24 mouse cellular contexts compared by ENCODE assay signal in the genomic region with DNA sequence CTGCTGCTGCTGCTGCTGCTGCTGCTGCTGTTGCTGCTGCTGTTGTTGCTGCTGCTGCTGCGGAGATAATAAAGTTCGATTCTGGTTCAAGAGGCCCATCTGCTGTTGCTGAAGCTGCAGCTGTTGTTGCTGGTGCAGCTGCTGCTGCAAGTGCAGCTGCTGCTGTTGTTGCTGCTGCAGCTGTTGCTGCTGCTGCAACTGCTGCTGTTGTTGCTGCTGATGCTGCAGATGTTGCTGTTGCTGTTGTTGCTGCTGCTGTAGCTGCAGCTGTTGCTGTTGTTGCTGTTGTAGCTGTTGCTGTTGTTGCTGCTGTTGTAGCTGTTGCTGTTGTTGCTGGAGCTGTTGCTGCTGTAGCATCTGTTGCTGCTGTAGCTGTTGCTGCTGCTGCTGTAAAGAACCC. TPM values are rescaled to one million over a fixed set of nuclear protein-coding genes. Genes with fewer than 3 reads are reported as not detected.
"Had no signal": no experiment of that assay in that cellular context is flagged by ENCODE, and none has a peak within 500 bp of the region (broad histone marks: within the 10 kb centered on the region; RNA-seq: fewer than 3 reads in every experiment).

No protein-coding gene starts in this region.

- H3K4me1 ChIP-seq: heart, embryonic 13.5 days; heart, embryonic 15.5 days; hindbrain, embryonic 13.5 days; hindbrain, embryonic 15.5 days; limb, embryonic 13.5 days; limb, embryonic 15.5 days had no signal

- H3K27ac ChIP-seq: heart, adult 2 months; heart, embryonic 13.5 days; heart, embryonic 15.5 days; hindbrain, embryonic 13.5 days; hindbrain, embryonic 15.5 days; hindbrain, postnatal 0 days; limb, embryonic 13.5 days; limb, embryonic 15.5 days; liver, embryonic 15.5 days had no signal

- H3K4me3 ChIP-seq: heart, adult 2 months; heart, embryonic 13.5 days; heart, embryonic 15.5 days; hindbrain, embryonic 13.5 days; hindbrain, embryonic 15.5 days; limb, embryonic 13.5 days; limb, embryonic 15.5 days; liver, embryonic 13.5 days; liver, embryonic 15.5 days had no signal

- DNase-seq: gastrocnemius, postnatal 36 days; heart, adult 2 months; heart, postnatal 14 days; heart, postnatal 36 days; kidney, adult 11 months; kidney, adult 8-10 months; kidney, postnatal 10 days; kidney, postnatal 4 days; layer of hippocampus, adult 9-11 months; layer of hippocampus, postnatal 36 days; left cerebral cortex, postnatal 4 days; liver, embryonic 13.5 days had no signal

- H3K27me3 ChIP-seq: heart, embryonic 13.5 days; heart, embryonic 15.5 days; hindbrain, embryonic 13.5 days; hindbrain, embryonic 15.5 days; limb, embryonic 13.5 days; limb, embryonic 15.5 days; liver, embryonic 13.5 days; liver, embryonic 15.5 days had no signal

- ATAC-seq: hindbrain, postnatal 0 days had no signal

- H3K4me2 ChIP-seq: heart, embryonic 11.5 days; heart, embryonic 13.5 days; heart, embryonic 15.5 days; hindbrain, embryonic 13.5 days; hindbrain, embryonic 15.5 days; limb, embryonic 13.5 days; limb, embryonic 15.5 days; liver, embryonic 13.5 days; liver, embryonic 15.5 days had no signal

- H3K9me3 ChIP-seq: heart, embryonic 13.5 days; heart, embryonic 15.5 days; hindbrain, embryonic 13.5 days; hindbrain, embryonic 15.5 days; limb, embryonic 13.5 days; limb, embryonic 15.5 days; liver, embryonic 13.5 days; liver, embryonic 15.5 days had no signal

- H3K9ac ChIP-seq: heart, embryonic 13.5 days; heart, embryonic 15.5 days; hindbrain, embryonic 13.5 days; hindbrain, embryonic 15.5 days; limb, embryonic 13.5 days; limb, embryonic 15.5 days; liver, embryonic 13.5 days; liver, embryonic 15.5 days had no signal

RNA-seq across cellular contexts. Expression of a gene that starts 35.9 kb away (rescaled TPM):
- total RNA-seq: liver, adult 2 months had no signal
- polyA plus RNA-seq: intestine, embryonic 14.5 days; liver, adult 2 months; liver, embryonic 13.5 days; liver, embryonic 15.5 days had no signal

RNA-seq across cellular contexts. Expression of a gene that starts 53.2 kb away (rescaled TPM):
- total RNA-seq: hematopoietic stem cell, adult 5-6 weeks had no signal
